Mouse (Mus musculus) erythroblast, adult 5-6 weeks (primary cell): ENCODE data around the gene Sdad1. TPM values are rescaled to one million over a fixed set of nuclear protein-coding genes. Genes with fewer than 3 reads are reported as not detected.

Experiments
- ATAC-seq: replicated peaks from 2 replicates; pipeline ENCODE4 v1.8.0; 2016; ENCODE audit warnings: moderate number of reproducible peaks, mild to moderate bottlenecking, moderate TSS enrichment, inconsistent platforms; ENCODE audit not compliant: poor library complexity, low FRiP score, severe bottlenecking
- total RNA-seq, 2 experiments: library from RNA; stranded (forward) in 1 of 2; stranded (reverse) in 1 of 2; fragments of 150-400 nt in 1 of 2; fragments of 200-764, 138-1000 nt in 1 of 2; gene quantifications; 2 replicates each; pipeline versions ENCODE4 v1.2.3 to v1.2.4; 2015 to 2017; ENCODE audit warnings: low replicate concordance in 2 of 2

Gene Sdad1
- total RNA-seq, 2 experiments from 2014 or later: 9.9 to 21.1 TPM

- ATAC-seq: no peak
Observed at GRCm38 (mm10) chr5:92248614-92249013, 61.7 kb downstream of the Sdad1 start.

DNA sequence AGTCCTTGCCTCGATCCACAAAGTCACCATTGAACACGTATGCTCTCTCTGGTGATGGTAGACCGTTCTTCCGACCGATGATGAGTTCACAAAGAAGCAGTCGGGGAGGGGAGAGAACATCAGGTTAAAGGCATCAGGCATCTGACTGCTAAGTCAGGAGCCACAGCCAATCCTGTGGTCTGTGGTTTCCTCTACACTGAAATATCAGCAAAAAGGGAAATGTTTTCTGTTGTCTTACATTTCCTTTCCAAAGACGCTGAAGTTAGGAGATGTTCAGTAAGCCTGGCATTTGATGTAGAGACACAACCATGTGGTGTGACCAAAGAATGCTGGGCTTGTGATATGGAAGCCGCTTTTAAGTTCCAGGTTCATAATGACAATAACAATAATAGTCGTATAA lies 64.8 kb downstream of the Sdad1 start:
- ATAC-seq: no peak

GRCm38 (mm10) chr5:92244900-92245299 lies 65.4 kb downstream of the Sdad1 start:
- no peak for ATAC-seq

- no peak for ATAC-seq
Observed at GRCm38 (mm10) chr5:92240769-92241168, 69.5 kb downstream of the Sdad1 start.

DNA sequence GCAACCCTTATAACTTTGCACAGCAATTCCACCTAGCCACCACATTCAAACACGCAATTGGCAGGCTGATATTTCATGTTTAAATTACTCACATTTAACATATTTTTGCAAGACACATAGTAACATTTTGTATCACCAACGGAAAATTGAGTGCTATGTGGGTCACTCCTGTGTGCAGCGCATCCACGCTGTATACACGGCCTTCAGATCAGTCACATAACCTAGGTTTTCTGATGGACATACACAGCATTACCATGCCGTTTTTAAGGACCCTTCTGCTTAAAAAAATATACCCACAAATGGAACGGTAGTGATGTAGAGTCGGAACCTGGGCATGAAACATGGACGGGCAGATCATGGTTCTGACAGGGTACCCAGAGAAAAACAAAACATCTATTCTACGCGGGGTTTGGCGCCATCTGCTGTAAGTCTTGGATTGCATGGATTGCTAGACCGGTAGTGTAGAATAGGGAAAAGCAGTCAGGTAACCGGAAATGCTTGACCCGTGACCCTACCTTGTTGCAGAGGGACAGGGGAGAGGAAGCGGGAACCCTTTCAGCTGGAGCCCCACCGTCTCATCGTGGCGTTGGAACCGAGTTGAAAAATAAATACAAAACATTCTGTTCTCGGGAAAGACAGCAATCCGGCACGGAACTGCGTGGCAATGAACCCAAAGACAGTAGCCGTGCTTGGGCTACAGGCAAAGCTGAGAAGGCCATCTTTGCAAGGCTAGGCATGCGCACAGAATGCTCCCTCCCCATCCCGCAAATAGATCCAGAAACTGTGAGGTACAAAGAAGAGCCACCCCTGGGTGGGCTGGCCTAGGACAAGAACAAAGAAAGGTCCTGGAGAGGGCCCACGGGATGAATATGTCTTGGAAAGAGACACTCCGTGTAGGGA lies 70.7 kb downstream of the Sdad1 start:
- ATAC-seq: no peak

GRCm38 (mm10) chr5:92234939-92235557 lies 75.2 kb downstream of the Sdad1 start:
- no peak for ATAC-seq

Other genes starting within 250 kb of the Sdad1 start
- gene G3bp2, start 226.8 kb downstream of the Sdad1 start, total RNA-seq (2015; ENCODE audit: low replicate concordance): 33.2 and 33.8 TPM in 2 replicates
- 35.0 and 43.8 TPM in 2 replicates for gene G3bp2, start 226.8 kb downstream of the Sdad1 start, total RNA-seq (2017; ENCODE audit: low replicate concordance)
- 19.8 and 29.9 TPM in 2 replicates for gene Uso1, start 172.5 kb downstream of the Sdad1 start, total RNA-seq (2015; ENCODE audit: low replicate concordance)
- gene Uso1, start 172.5 kb downstream of the Sdad1 start, total RNA-seq (2017; ENCODE audit: low replicate concordance): 20.4 and 34.8 TPM in 2 replicates
- gene U90926, start 95.1 kb downstream of the Sdad1 start, total RNA-seq (2015; ENCODE audit: low replicate concordance): not detected in 2 replicates
- not detected in 2 replicates for gene U90926, start 95.1 kb downstream of the Sdad1 start, total RNA-seq (2017; ENCODE audit: low replicate concordance)
- not detected in 2 replicates for gene Ppef2, start 54.2 kb downstream of the Sdad1 start, total RNA-seq (2015; ENCODE audit: low replicate concordance)
- not detected in 2 replicates for gene Ppef2, start 54.2 kb downstream of the Sdad1 start, total RNA-seq (2017; ENCODE audit: low replicate concordance)
- gene Naaa, start 32.3 kb downstream of the Sdad1 start, total RNA-seq (2015; ENCODE audit: low replicate concordance): 10.6 and 27.2 TPM in 2 replicates
- 9.8 and 10.4 TPM in 2 replicates for gene Naaa, start 32.3 kb downstream of the Sdad1 start, total RNA-seq (2017; ENCODE audit: low replicate concordance)
- gene Cxcl9, start 17.6 kb upstream of the Sdad1 start, total RNA-seq (2015; ENCODE audit: low replicate concordance): 5.2 TPM in 1 of 2 replicates, not detected in the other
- gene Cxcl9, start 17.6 kb upstream of the Sdad1 start, total RNA-seq (2017; ENCODE audit: low replicate concordance): not detected in 2 replicates
- gene Art3, start 21.3 kb upstream of the Sdad1 start, total RNA-seq (2015; ENCODE audit: low replicate concordance): 8.1 TPM in 1 of 2 replicates, not detected in the other
- gene Art3, start 21.3 kb upstream of the Sdad1 start, total RNA-seq (2017; ENCODE audit: low replicate concordance): not detected in 2 replicates
- 3.3 and 5.4 TPM in 2 replicates for gene Cxcl10, start 38.4 kb upstream of the Sdad1 start, total RNA-seq (2015; ENCODE audit: low replicate concordance)
- gene Cxcl10, start 38.4 kb upstream of the Sdad1 start, total RNA-seq (2017; ENCODE audit: low replicate concordance): 0.26 and 2.9 TPM in 2 replicates
- gene Nup54, start 124.7 kb upstream of the Sdad1 start, total RNA-seq (2015; ENCODE audit: low replicate concordance): 27.3 and 28.4 TPM in 2 replicates
- 16.9 and 35.0 TPM in 2 replicates for gene Nup54, start 124.7 kb upstream of the Sdad1 start, total RNA-seq (2017; ENCODE audit: low replicate concordance)
- 7.9 and 10.7 TPM in 2 replicates for gene Scarb2, start 196.4 kb upstream of the Sdad1 start, total RNA-seq (2015; ENCODE audit: low replicate concordance)
- gene Scarb2, start 196.4 kb upstream of the Sdad1 start, total RNA-seq (2017; ENCODE audit: low replicate concordance): 12.0 and 15.9 TPM in 2 replicates
- not detected in 2 replicates for gene Fam47e, start 244.6 kb upstream of the Sdad1 start, total RNA-seq (2015; ENCODE audit: low replicate concordance)
- gene Fam47e, start 244.6 kb upstream of the Sdad1 start, total RNA-seq (2017; ENCODE audit: low replicate concordance): not detected in 2 replicates